Mouse (Mus musculus) myocyte (in vitro differentiated cells): ENCODE data around the gene Parp12.

ENCODE experiments used
- CEBPB ChIP-seq: IDR thresholded peaks from 2 replicates; pipeline ENCODE4 v1.6.1; 2011; ENCODE audit warnings: mild to moderate bottlenecking, moderate library complexity; ENCODE audit not compliant: poor library complexity, insufficient read depth, severe bottlenecking
- E2F4 ChIP-seq: IDR thresholded peaks from one replicate; pipeline ENCODE4 v1.6.1; 2011; ENCODE audit warnings: mild to moderate bottlenecking, control low read depth, moderate library complexity; ENCODE audit not compliant: insufficient read depth
- MAX ChIP-seq: IDR thresholded peaks from one replicate; pipeline ENCODE4 v1.6.1; 2011; ENCODE audit warnings: low read depth, mild to moderate bottlenecking, control low read depth
- MYOD1 ChIP-seq, 3 experiments: IDR thresholded peaks; one replicate each; pipeline ENCODE4 v1.6.1; 2011; ENCODE audit warnings: control low read depth in 2 of 3, low read depth in 2 of 3, mild to moderate bottlenecking in 2 of 3, moderate library complexity in 1 of 3; ENCODE audit not compliant: insufficient read length in 2 of 3, control insufficient read depth in 1 of 3
- POLR2A ChIP-seq: IDR thresholded peaks from one replicate; pipeline ENCODE4 v1.6.1; 2011; ENCODE audit warnings: low read depth, mild to moderate bottlenecking, control low read depth, moderate library complexity; ENCODE audit not compliant: insufficient read length
- POLR2AphosphoS2 ChIP-seq: IDR thresholded peaks from one replicate; pipeline ENCODE4 v1.6.1; 2011; ENCODE audit warnings: low read depth, control low read depth; ENCODE audit not compliant: insufficient read length
- SRF ChIP-seq: IDR thresholded peaks from one replicate; pipeline ENCODE4 v1.6.1; 2011; ENCODE audit warnings: low read depth; ENCODE audit not compliant: control insufficient read depth, insufficient read length

DNA sequence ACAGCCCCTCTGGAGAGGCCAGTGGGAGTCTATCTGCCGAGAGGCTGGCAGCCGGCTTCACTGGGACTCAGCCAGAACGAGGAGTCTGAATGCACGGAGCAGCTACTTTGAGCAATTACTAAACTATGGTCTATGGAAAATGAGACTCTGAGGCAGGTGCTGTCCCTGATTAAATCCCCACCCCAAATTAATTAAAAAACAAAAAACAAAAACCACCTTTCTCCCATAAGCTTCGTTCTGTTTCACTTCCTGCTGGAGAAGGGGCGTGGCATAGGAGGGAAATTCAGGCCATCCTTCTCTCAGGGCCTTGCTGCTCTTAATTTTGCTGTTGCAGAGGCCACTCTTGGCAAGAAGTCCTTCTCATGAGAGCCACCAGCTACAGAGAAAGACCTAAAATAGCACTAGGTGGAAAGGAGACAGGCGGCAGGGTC lies 62.3 kb downstream of the Parp12 start:
- TF ChIP-seq SRF (no peak), POLR2AphosphoS2 (no peak), CEBPB (no peak), POLR2A (no peak), E2F4 (no peak), MYOD1 (IDR thresholded peaks at IDR 0.05; ENCODE audit: control insufficient read depth in 1 of 3, insufficient read length in 2 of 3, low read depth in 2 of 3) (no peak), MAX (no peak)
